Mouse (Mus musculus): ENCODE results near the gene Sp7. TPM values are rescaled to one million over a fixed set of nuclear protein-coding genes. Genes with fewer than 3 reads are reported as not detected.

The Sp7 gene
- polyA plus RNA-seq, 1 experiment from 2014 or later = 0.93 TPM

DNA sequence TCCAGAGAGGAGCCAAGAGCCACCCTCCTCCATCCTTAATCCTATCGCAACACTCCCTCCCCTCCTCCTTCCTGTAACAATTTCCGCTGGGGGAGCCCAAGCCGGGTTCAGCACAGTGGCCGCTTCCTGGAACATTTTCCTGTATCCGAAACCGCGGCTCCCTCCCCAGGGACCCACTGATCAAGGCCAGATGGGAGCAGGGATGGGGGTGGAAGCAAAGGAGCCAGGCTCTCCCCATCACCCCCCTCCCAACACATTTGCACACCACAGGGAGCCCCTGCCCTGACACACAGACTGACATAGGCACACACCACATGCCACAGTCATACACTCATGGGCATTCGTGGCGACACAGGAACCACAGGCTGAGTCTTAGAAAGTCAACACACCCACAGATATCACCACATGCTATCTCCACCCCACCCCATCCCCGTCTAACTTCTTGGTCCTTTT lies 10.9 kb upstream of the Sp7 start:
- no peak overlapping the region for H3K4me3 ChIP-seq
- no peaks in the 10 kb centered on the region for H3K9me3 ChIP-seq
- H3K27ac ChIP-seq (replicated peaks) = no peak overlapping the region
- H3K27me3 ChIP-seq = peaks cover 28% of the 10 kb centered on the region
- no peaks in the 10 kb centered on the region for H3K36me3 ChIP-seq
- H3K9ac ChIP-seq (replicated peaks) = peak overlapping the region; percentile 21
- ATAC-seq (ENCODE audit: low FRiP score, low read depth) = no peak
- peaks cover 17% of the 10 kb centered on the region for H3K4me1 ChIP-seq
- whole genome bisulfite sequencing = 7% methylated on average over 10 of the region's 10 CpGs
- peak overlapping the region; percentile 95 for H3K4me2 ChIP-seq (replicated peaks)

DNA sequence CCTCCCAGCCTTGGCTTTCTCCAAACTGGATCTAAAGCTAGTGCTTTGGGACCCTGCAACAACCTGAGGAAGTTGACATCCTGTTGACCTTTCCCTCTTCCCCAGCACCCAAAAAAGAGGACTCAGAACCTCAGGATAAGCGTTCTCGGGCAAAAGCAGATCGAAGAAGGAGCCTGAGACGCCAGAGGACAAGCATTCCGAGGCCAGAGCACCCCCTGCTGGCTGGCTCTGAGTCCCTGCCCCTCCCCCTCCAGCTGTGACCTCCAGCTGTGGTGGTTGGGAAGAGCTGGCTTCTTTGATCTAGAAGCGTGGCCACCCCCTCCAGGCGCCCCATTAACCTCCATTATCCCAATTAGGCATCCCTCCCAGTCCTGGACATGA lies 10.2 kb upstream of the Sp7 start:
- H3K27me3 ChIP-seq = peaks cover 28% of the 10 kb centered on the region
- H3K9me3 ChIP-seq = no peaks in the 10 kb centered on the region
- H3K9ac ChIP-seq (replicated peaks) = peak overlapping the region; percentile 78
- H3K27ac ChIP-seq (replicated peaks) = peak overlapping the region; percentile 60
- H3K36me3 ChIP-seq = no peaks in the 10 kb centered on the region
- peaks cover 17% of the 10 kb centered on the region for H3K4me1 ChIP-seq
- H3K4me2 ChIP-seq (replicated peaks) = peak overlapping the region; percentile 95
- peak overlapping the region; percentile 61 for H3K4me3 ChIP-seq
- peak; percentile 69 for ATAC-seq (ENCODE audit: low FRiP score, low read depth)
- 0% methylated on average over 7 of the region's 7 CpGs for WGBS

- Histone ChIP-seq H3K4me2 (replicated peaks) (peak overlapping the region; percentile 95), H3K4me3 (peak overlapping the region; percentile 61), H3K9me3 (no peaks in the 10 kb centered on the region), H3K27ac (replicated peaks) (peak overlapping the region; percentile 60), H3K4me1 (peaks cover 17% of the 10 kb centered on the region), H3K27me3 (peaks cover 33% of the 10 kb centered on the region), H3K9ac (replicated peaks) (peak overlapping the region; percentile 78), H3K36me3 (no peaks in the 10 kb centered on the region)
- WGBS = under 1% methylated on average over 30 of the region's 43 CpGs
- ATAC-seq (ENCODE audit: low FRiP score, low read depth) = peak; percentile 81
Measured at GRCm38 (mm10) chr15:102376453-102377162, 9.6 kb upstream of the Sp7 start.

DNA sequence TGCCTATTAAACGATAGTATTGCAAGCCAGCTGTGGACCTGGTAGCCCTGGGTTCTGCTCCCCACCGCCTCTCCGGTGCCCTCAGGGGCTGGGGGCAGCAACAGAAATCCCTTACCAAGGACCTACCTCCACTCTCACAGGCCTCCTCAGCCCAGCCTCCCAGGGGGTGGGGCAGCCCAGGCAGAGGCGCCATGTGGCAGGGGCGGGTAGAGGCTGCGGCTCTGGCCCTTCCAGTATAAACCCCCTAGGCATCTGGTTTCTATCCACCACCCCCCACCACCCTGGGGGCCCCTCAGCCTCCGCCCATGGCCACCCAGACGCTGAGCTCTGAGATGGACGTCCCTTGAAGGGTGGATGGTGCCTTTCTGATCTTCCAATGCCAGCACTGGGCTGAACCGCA lies 3.7 kb upstream of the Sp7 start:
- no peaks in the 10 kb centered on the region for H3K36me3 ChIP-seq
- peaks cover 69% of the 10 kb centered on the region for H3K27me3 ChIP-seq
- peaks cover 20% of the 10 kb centered on the region for H3K4me1 ChIP-seq
- no peaks in the 10 kb centered on the region for H3K9me3 ChIP-seq
- no peak overlapping the region for H3K27ac ChIP-seq (replicated peaks)
- ATAC-seq (ENCODE audit: low FRiP score, low read depth) = no peak
- no peak overlapping the region for H3K4me3 ChIP-seq
- no peak overlapping the region for H3K9ac ChIP-seq (replicated peaks)
- H3K4me2 ChIP-seq (replicated peaks) = no peak overlapping the region; the same call in 1 of the 2 replicates
- 8% methylated on average over 9 of the region's 10 CpGs for WGBS

GRCm38 (mm10) chr15:102369972-102370371 lies 3.0 kb upstream of the Sp7 start:
- Histone ChIP-seq H3K9ac (replicated peaks) (no peak overlapping the region), H3K9me3 (no peaks in the 10 kb centered on the region), H3K36me3 (no peaks in the 10 kb centered on the region), H3K4me2 (replicated peaks) (no peak overlapping the region), H3K27ac (replicated peaks) (no peak overlapping the region), H3K4me3 (no peak overlapping the region), H3K4me1 (peaks cover 20% of the 10 kb centered on the region), H3K27me3 (peaks cover 69% of the 10 kb centered on the region)
- ATAC-seq (ENCODE audit: low FRiP score, low read depth) = no peak
- 12% methylated on average over 13 of the region's 13 CpGs for whole genome bisulfite sequencing

- H3K36me3 ChIP-seq = no peaks in the 10 kb centered on the region
- no peak overlapping the region for H3K27ac ChIP-seq (replicated peaks)
- H3K9me3 ChIP-seq = no peaks in the 10 kb centered on the region
- peaks cover 20% of the 10 kb centered on the region for H3K4me1 ChIP-seq
- peak overlapping the region; percentile 26 for H3K4me3 ChIP-seq
- H3K27me3 ChIP-seq = peaks cover 78% of the 10 kb centered on the region
- peak overlapping the region; percentile 47; the same call in 1 of the 2 replicates for H3K9ac ChIP-seq (replicated peaks)
- peak overlapping the region; percentile 53 for H3K4me2 ChIP-seq (replicated peaks)
- no peak for ATAC-seq (ENCODE audit: low FRiP score, low read depth)
- WGBS = 1% methylated on average over 7 of the region's 7 CpGs
Measured at GRCm38 (mm10) chr15:102366238-102366637, 744 bp downstream of the Sp7 start.

DNA sequence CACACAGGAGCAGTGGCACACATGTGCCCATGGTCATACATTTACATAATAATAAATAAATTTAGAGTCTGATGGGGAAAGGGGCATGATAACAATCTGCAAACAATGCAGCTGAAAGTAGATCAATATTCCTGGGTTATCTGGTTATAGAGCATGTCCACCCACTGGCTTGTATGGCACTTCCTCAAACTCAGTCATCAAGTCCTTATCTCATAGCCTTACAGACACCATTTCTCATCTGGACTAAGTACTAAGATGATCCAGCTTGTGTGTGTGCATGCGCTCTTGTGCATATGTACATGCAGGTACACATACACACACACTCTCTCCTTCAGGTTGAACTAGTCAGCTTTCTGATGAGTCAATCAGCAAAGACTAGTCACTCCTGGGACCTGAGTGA lies 2.3 kb downstream of the Sp7 start:
- 90% methylated on average over 1 of the region's 1 CpGs for WGBS
- H3K4me2 ChIP-seq (replicated peaks) = no peak overlapping the region
- no peak for ATAC-seq (ENCODE audit: low FRiP score, low read depth)
- H3K4me3 ChIP-seq = no peak overlapping the region
- H3K27me3 ChIP-seq = peaks cover 71% of the 10 kb centered on the region
- H3K36me3 ChIP-seq = no peaks in the 10 kb centered on the region
- peaks cover 11% of the 10 kb centered on the region for H3K4me1 ChIP-seq
- H3K9ac ChIP-seq (replicated peaks) = no peak overlapping the region
- H3K9me3 ChIP-seq = no peaks in the 10 kb centered on the region
- no peak overlapping the region for H3K27ac ChIP-seq (replicated peaks)

- ATAC-seq (ENCODE audit: low FRiP score, low read depth) = no peak
- peak overlapping the region; percentile 31 for H3K4me2 ChIP-seq (replicated peaks)
- H3K4me1 ChIP-seq = peaks cover 20% of the 10 kb centered on the region
- peaks cover 80% of the 10 kb centered on the region for H3K27me3 ChIP-seq
- no peak overlapping the region for H3K9ac ChIP-seq (replicated peaks)
- no peaks in the 10 kb centered on the region for H3K36me3 ChIP-seq
- H3K27ac ChIP-seq (replicated peaks) = no peak overlapping the region
- 12% methylated on average over 14 of the region's 14 CpGs for WGBS
- no peak overlapping the region for H3K4me3 ChIP-seq
- no peaks in the 10 kb centered on the region for H3K9me3 ChIP-seq
Measured at GRCm38 (mm10) chr15:102362648-102363047, 4.3 kb downstream of the Sp7 start.

GRCm38 (mm10) chr15:102358834-102359233 lies 8.1 kb downstream of the Sp7 start:
- Histone ChIP-seq H3K4me2 (replicated peaks) (no peak overlapping the region), H3K4me1 (peaks cover 36% of the 10 kb centered on the region), H3K4me3 (no peak overlapping the region), H3K27ac (replicated peaks) (no peak overlapping the region), H3K9ac (replicated peaks) (no peak overlapping the region), H3K27me3 (peaks cover 66% of the 10 kb centered on the region), H3K36me3 (no peaks in the 10 kb centered on the region), H3K9me3 (no peaks in the 10 kb centered on the region)
- no peak for ATAC-seq (ENCODE audit: low FRiP score, low read depth)
- 18% methylated on average over 5 of the region's 5 CpGs for WGBS

- no peak overlapping the region for H3K27ac ChIP-seq (replicated peaks)
- H3K9ac ChIP-seq (replicated peaks) = no peak overlapping the region
- H3K4me1 ChIP-seq = peaks cover 36% of the 10 kb centered on the region
- peak overlapping the region; percentile 20 for H3K4me3 ChIP-seq
- no peaks in the 10 kb centered on the region for H3K36me3 ChIP-seq
- 4% methylated on average over 25 of the region's 25 CpGs for WGBS
- ATAC-seq (ENCODE audit: low FRiP score, low read depth) = no peak
- H3K27me3 ChIP-seq = peaks cover 59% of the 10 kb centered on the region
- H3K9me3 ChIP-seq = no peaks in the 10 kb centered on the region
- peak overlapping the region; percentile 38 for H3K4me2 ChIP-seq (replicated peaks)
Measured at GRCm38 (mm10) chr15:102358126-102358525, 8.9 kb downstream of the Sp7 start.

GRCm38 (mm10) chr15:102356501-102357325 lies 10.3 kb downstream of the Sp7 start:
- Histone ChIP-seq H3K27ac (replicated peaks) (peak overlapping the region; percentile 81; the same call in 1 of the 2 replicates), H3K4me1 (peaks cover 36% of the 10 kb centered on the region)

DNA sequence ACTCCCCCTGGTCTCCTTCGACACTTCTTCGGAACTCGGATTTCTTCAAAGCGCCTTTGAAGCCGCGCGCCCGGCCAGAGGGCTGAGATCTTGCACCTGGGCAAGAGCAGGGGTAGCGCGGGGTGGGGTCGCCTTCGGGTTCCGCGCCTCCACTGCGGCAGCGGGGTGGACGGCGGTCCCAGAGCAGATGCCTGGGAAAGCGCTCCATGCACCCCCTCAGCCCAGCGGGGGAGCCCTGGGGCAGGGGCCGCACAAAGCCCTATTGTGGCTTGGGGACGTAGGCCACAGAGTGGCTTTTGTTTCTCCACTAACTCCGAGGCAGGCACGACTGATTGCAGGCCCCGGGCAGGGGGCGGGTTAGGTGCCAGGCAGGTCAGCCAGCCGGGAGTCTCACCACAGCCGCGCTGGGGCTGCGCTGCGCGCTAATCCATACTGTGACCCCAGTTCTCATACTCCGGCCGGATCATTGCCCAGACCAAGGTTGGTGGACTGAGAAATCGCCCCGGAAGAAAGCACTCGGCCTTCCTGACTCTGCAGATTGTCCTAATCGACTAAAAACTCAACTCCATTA lies 11.0 kb downstream of the Sp7 start:
- Histone ChIP-seq H3K4me3 (peak overlapping the region; percentile 50), H3K9me3 (no peaks in the 10 kb centered on the region), H3K4me2 (replicated peaks) (peak overlapping the region; percentile 84), H3K9ac (replicated peaks) (peak overlapping the region; percentile 76), H3K27me3 (peaks cover 55% of the 10 kb centered on the region), H3K36me3 (no peaks in the 10 kb centered on the region), H3K4me1 (peaks cover 36% of the 10 kb centered on the region), H3K27ac (replicated peaks) (peak overlapping the region; percentile 81)
- peak; percentile 78 for ATAC-seq (ENCODE audit: low FRiP score, low read depth)
- WGBS = under 1% methylated on average over 38 of the region's 38 CpGs

More at GRCm38 (mm10) chr15:102356501-102357325, 10.3 kb downstream of the Sp7 start:
- no peak for ATAC-seq (ENCODE audit: low FRiP score, low read depth)
- Histone ChIP-seq H3K9ac (replicated peaks) (peak overlapping the region; percentile 76; the same call in 1 of the 2 replicates), H3K36me3 (no peaks in the 10 kb centered on the region), H3K27me3 (peaks cover 55% of the 10 kb centered on the region), H3K4me2 (replicated peaks) (peak overlapping the region; percentile 84), H3K9me3 (no peaks in the 10 kb centered on the region), H3K4me3 (peak overlapping the region; percentile 50)
- WGBS = 15% methylated on average over 16 of the region's 16 CpGs
